Mouse (Mus musculus) C2C12 (cell line): ENCODE data around the gene Hoxb7.

ENCODE experiments used
- CTCF ChIP-seq: IDR thresholded peaks from one replicate; pipeline ENCODE4 v1.5.1; 2011; ENCODE audit not compliant: control insufficient read depth, insufficient read depth, insufficient read length
- FOSL1 ChIP-seq: IDR thresholded peaks from one replicate; pipeline ENCODE4 v1.8.0; 2011; ENCODE audit warnings: mild to moderate bottlenecking, low read length; ENCODE audit not compliant: poor library complexity, insufficient read depth, severe bottlenecking
- MYOG ChIP-seq: IDR thresholded peaks from one replicate; pipeline ENCODE4 v1.6.1; 2011; ENCODE audit not compliant: control insufficient read depth, insufficient read length; ENCODE audit errors: extremely low read depth

- TF ChIP-seq CTCF (no peak), FOSL1 (no peak), MYOG (no peak)
Measured at GRCm38 (mm10) chr11:96288455-96289221, 2.2 kb downstream of the Hoxb7 start.
